Mouse (Mus musculus) MEL (cell line): Measurements from ENCODE around the gene Ccdc137.
"Not testable (repeated sequence)": the region's sequence is repeated elsewhere in the genome, so short reads cannot be mapped to it uniquely, and the experiment has no call there.

ENCODE experiments used
- CHD2 ChIP-seq: IDR thresholded peaks from 2 replicates; pipeline ENCODE4 v1.6.1; 2011; ENCODE audit warnings: low read length, improper control_type of control experiment
- CTCF ChIP-seq, 3 experiments: IDR thresholded peaks in 2 of 3; conservative IDR thresholded peaks in 1 of 3; 2 replicates each; pipeline ENCODE4 v1.5.1; 2011 to 2012; ENCODE audit warnings: low read length in 3 of 3, low read depth in 2 of 3, mild to moderate bottlenecking in 2 of 3, improper control_type of control experiment in 1 of 3, inconsistent platforms in 1 of 3, mixed read lengths in 1 of 3, moderate library complexity in 1 of 3; ENCODE audit not compliant: control insufficient read depth in 1 of 3, insufficient read depth in 1 of 3, poor library complexity in 1 of 3, severe bottlenecking in 1 of 3
- EP300 ChIP-seq, 2 experiments: IDR thresholded peaks; 2 replicates each; pipeline ENCODE4 v1.6.1; 2011; ENCODE audit warnings: improper control_type of control experiment in 2 of 2, low read length in 2 of 2, low read depth in 1 of 2, mild to moderate bottlenecking in 1 of 2
- ETS1 ChIP-seq: IDR thresholded peaks from 2 replicates; pipeline ENCODE4 v1.6.1; 2012; ENCODE audit warnings: low read depth, mild to moderate bottlenecking, inconsistent platforms, low read length, improper control_type of control experiment, moderate library complexity
- GABPA ChIP-seq: IDR thresholded peaks from 2 replicates; pipeline ENCODE4 v1.6.1; 2012; ENCODE audit warnings: low read depth, mild to moderate bottlenecking, inconsistent platforms, low read length, improper control_type of control experiment, moderate library complexity
- GATA1 ChIP-seq: IDR thresholded peaks from 2 replicates; pipeline ENCODE4 v1.6.1; 2011; ENCODE audit warnings: low read depth, low read length, improper control_type of control experiment
- HCFC1 ChIP-seq: IDR thresholded peaks from 2 replicates; pipeline ENCODE4 v1.6.1; 2012; ENCODE audit warnings: low read depth, mild to moderate bottlenecking, inconsistent platforms, low read length, improper control_type of control experiment, moderate library complexity
- MAX ChIP-seq: IDR thresholded peaks from 2 replicates; pipeline ENCODE4 v1.6.1; 2011; ENCODE audit warnings: low read length, improper control_type of control experiment
- NELFE ChIP-seq: IDR thresholded peaks from 2 replicates; pipeline ENCODE4 v1.6.1; 2011; ENCODE audit warnings: low read depth, low read length, improper control_type of control experiment
- POLR2A ChIP-seq, 2 experiments: IDR thresholded peaks; 2 replicates each; pipeline ENCODE4 v1.6.1; 2011 to 2012; ENCODE audit warnings: low read length in 2 of 2, mild to moderate bottlenecking in 2 of 2, control low read depth in 1 of 2, improper control_type of control experiment in 1 of 2, low read depth in 1 of 2, moderate library complexity in 1 of 2; ENCODE audit not compliant: control insufficient read depth in 1 of 2, insufficient read depth in 1 of 2, poor library complexity in 1 of 2
- TAL1 ChIP-seq: IDR thresholded peaks from 2 replicates; pipeline ENCODE4 v1.6.1; 2012; ENCODE audit warnings: mild to moderate bottlenecking, inconsistent platforms, low read length, moderate library complexity, mixed read lengths
- ZMIZ1 ChIP-seq: IDR thresholded peaks from 2 replicates; pipeline ENCODE4 v1.6.1; 2012; ENCODE audit warnings: low read depth, mild to moderate bottlenecking, inconsistent platforms, low read length, improper control_type of control experiment, moderate library complexity

DNA sequence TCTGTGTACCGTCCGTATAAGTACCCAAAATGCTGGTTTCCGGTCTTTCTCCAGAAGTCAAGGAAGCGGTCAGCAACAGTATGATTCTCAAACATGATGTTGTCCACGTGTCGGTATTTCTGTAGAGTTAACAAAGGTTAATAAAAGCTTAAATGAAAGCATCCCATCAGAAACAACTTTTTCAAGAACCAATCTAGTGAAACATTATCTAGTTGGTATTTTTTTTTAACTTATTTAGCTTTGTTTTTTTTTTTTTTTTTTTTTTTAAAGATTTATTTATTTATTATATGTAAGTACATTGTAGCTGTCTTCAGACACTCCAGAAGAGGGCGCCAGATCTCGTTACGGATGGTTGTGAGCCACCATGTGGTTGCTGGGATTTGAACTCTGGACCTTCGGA, 44.3 kb upstream of the Ccdc137 start:
- TF ChIP-seq CTCF (IDR thresholded peaks at IDR 0.05 in 2 of 3, conservative IDR thresholded peaks at IDR 0.05 in 1 of 3; ENCODE audit: control insufficient read depth in 1 of 3, insufficient read depth in 1 of 3, low read depth in 2 of 3, low read length in 3 of 3, poor library complexity in 1 of 3, severe bottlenecking in 1 of 3): 0 out of 6 replicates have a peak, but pooled peaks of 1 of the 3 experiments have one; percentile 3
- TF ChIP-seq GABPA; EP300 (IDR thresholded peaks at IDR 0.05; ENCODE audit: low read depth in 1 of 2, low read length in 2 of 2); ZMIZ1; ETS1; NELFE; HCFC1; POLR2A (IDR thresholded peaks at IDR 0.05; ENCODE audit: control insufficient read depth in 1 of 2, insufficient read depth in 1 of 2, low read depth in 1 of 2, low read length in 2 of 2, poor library complexity in 1 of 2); MAX; GATA1; CHD2; TAL1: not testable (repeated sequence)
